Mouse (Mus musculus) neural tube, embryonic 15.5 days (tissue): Measurements from ENCODE around the gene Pnrc2. TPM values are rescaled to one million over a fixed set of nuclear protein-coding genes. Genes with fewer than 3 reads are reported as not detected.

Source experiments
- ATAC-seq: fragments of 200-750 bp; cut with Nextera tagmentation; 2 replicates; pipeline ENCODE4 v1.8.0; 2017; ENCODE audit warnings: mild to moderate bottlenecking, moderate TSS enrichment, moderate library complexity; ENCODE audit not compliant: low FRiP score
- H3K27ac ChIP-seq: fragments of 300-500 bp; sonication (generic); replicated peaks from 2 replicates; pipeline ENCODE4 v1.5.1; 2015; ENCODE audit warnings: mild to moderate bottlenecking, inconsistent platforms
- H3K27me3 ChIP-seq: fragments of 300-500 bp; sonication (generic); replicated peaks from 2 replicates; pipeline ENCODE4 v1.6.1; 2015; ENCODE audit warnings: inconsistent platforms
- H3K36me3 ChIP-seq: fragments of 300-500 bp; sonication (generic); 2 replicates; pipeline ENCODE4 v1.6.1; 2015; ENCODE audit warnings: inconsistent platforms
- H3K4me1 ChIP-seq: fragments of 300-500 bp; sonication (generic); 2 replicates; pipeline ENCODE4 v1.6.1; 2015; ENCODE audit warnings: inconsistent platforms
- H3K4me2 ChIP-seq: fragments of 300-500 bp; sonication (generic); 2 replicates; pipeline ENCODE4 v1.6.1; 2015; ENCODE audit warnings: inconsistent platforms, mild to moderate bottlenecking, moderate library complexity
- H3K4me3 ChIP-seq: fragments of 300-500 bp; sonication (generic); replicated peaks from 2 replicates; pipeline ENCODE4 v1.5.1; 2015; ENCODE audit warnings: mild to moderate bottlenecking, inconsistent platforms
- H3K9ac ChIP-seq: fragments of 300-500 bp; sonication (generic); replicated peaks from 2 replicates; pipeline ENCODE4 v1.6.1; 2015; ENCODE audit warnings: mild to moderate bottlenecking, inconsistent platforms
- H3K9me3 ChIP-seq: fragments of 300-500 bp; sonication (generic); replicated peaks from 2 replicates; pipeline ENCODE4 v1.6.1; 2016; ENCODE audit warnings: inconsistent platforms
- WGBS: fragments of 180-500 bp; shearing (Covaris S2); methylation state at CpG from one replicate; pipeline ENCODE4 v1.1.7; 2015; ENCODE audit warnings: mixed read lengths; 5-methylcytosine and 5-hydroxymethylcytosine counted together
- polyA plus RNA-seq: library from polyadenylated mRNA; unstranded; fragments of >200 nt; fragmentation: Nextera tagmentation; extraction: Ambion mirVana; gene quantifications from 2 replicates; pipeline ENCODE4 v1.2.1, GENCODE M21; 2015

Gene Pnrc2
- polyA plus RNA-seq, 1 experiment from 2014 or later: 82.1 TPM

DNA sequence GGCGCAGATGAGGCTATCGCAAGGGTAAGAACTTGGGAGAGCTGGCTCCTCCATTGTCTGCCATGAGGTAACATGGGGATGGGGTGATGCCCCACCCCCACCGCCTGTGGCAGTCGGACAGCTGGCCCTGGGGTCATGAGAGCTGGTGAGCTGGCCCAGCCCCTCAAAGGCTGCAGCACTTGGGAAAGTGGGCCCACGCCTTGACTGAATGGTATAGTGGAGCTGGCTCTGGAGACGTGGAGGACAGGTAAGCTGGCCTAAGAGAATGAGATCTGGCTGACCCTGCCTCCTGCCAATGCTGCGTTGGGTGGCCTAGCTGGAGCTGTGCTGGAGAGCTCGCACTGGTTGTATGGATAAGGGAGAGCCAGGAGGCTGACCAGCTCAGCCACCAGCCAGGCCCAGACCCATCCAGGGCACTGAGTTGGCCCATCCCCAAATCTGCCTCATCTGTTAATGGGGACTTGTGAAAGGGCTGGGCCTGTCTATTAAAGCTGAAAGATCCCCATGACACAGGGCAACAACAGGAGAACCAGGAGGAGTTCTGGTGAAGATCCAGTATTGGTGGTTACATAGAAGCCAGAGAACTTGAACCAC is 39.4 kb downstream of the Pnrc2 start:
- WGBS: 87% methylated on average over 8 of the region's 8 CpGs
- Histone ChIP-seq H3K9me3 (no peaks in the 10 kb centered on the region), H3K4me3 (no peak overlapping the region), H3K27me3 (no peaks in the 10 kb centered on the region), H3K9ac (no peak overlapping the region), H3K4me2 (no peak overlapping the region), H3K36me3 (no peaks in the 10 kb centered on the region), H3K4me1 (peaks cover 17% of the 10 kb centered on the region), H3K27ac (peak overlapping the region; percentile 79)
- no peak; the same call in 1 of the 2 replicates for ATAC-seq

DNA sequence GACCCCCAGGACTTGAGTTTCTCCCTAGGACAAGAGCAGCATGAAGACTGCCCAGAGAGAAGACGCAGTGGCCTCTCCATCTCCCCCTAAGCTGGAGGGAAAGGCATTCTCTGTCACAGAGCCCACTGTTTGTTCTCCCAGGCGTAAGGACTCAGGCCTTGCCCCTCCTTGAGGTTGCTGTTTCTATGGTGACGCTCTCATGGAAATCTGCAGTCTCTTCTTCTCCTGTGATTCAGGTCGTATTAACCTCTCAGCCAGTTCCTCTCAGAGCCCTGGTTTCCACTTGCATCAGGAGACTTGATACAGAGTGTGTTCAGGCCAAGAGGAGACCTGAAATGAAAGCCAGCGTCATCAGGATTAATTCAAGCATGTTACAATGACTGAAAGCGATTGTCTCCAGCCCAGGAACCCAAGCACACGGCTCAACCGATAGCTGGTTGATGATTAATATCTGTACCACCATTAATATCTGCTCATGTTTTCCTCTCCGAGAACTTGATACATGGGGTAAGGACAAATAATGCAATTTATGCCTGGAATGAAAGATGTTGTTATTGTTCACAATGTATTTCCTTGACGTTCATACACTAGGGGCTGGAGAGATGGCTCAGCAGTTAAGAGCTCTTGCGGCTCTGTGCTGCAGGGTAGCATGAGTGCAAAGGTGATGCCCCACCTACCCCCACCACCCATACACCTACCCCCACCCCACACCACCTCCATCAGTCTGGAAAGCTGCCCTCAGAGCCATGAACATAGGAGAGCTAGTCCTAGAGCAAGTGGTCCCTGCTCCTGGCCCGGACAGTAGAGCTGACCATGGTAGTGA is 40.1 kb downstream of the Pnrc2 start:
- H3K4me3 ChIP-seq: no peak overlapping the region
- peak overlapping the region; percentile 79 for H3K27ac ChIP-seq
- no peaks in the 10 kb centered on the region for H3K36me3 ChIP-seq
- H3K27me3 ChIP-seq: no peaks in the 10 kb centered on the region
- no peaks in the 10 kb centered on the region for H3K9me3 ChIP-seq
- peak; percentile 59; the same call in 1 of the 2 replicates for ATAC-seq
- H3K4me1 ChIP-seq: peaks cover 24% of the 10 kb centered on the region
- no peak overlapping the region for H3K9ac ChIP-seq
- peak overlapping the region; percentile 13; the same call in 1 of the 2 replicates for H3K4me2 ChIP-seq
- WGBS: 39% methylated on average over 12 of the region's 12 CpGs

DNA sequence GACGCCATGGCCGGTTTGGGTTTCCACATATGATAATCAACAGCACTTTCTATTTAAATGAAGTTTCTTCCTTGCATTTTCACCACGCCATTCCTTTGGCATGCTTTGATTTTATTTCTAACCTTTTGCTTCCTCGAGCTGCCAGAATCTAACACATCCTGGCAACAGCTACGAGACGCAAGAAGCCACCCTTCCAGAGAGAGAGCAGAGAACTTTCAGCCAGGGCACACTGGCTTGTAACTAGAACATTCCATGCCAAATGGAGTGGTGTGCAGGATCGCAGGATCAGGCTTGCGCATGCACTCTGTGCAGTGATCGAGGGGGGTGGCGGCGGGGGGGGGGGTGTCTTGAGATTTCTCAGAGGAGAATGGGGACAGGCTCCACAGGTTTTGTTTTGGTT is 41.6 kb downstream of the Pnrc2 start:
- Histone ChIP-seq H3K27ac (no peak overlapping the region; the same call in 1 of the 2 replicates), H3K9me3 (no peaks in the 10 kb centered on the region), H3K4me3 (no peak overlapping the region), H3K27me3 (no peaks in the 10 kb centered on the region), H3K4me2 (no peak overlapping the region), H3K4me1 (peaks cover 28% of the 10 kb centered on the region), H3K36me3 (no peaks in the 10 kb centered on the region), H3K9ac (no peak overlapping the region)
- WGBS: 73% methylated on average over 11 of the region's 11 CpGs
- ATAC-seq: no peak

DNA sequence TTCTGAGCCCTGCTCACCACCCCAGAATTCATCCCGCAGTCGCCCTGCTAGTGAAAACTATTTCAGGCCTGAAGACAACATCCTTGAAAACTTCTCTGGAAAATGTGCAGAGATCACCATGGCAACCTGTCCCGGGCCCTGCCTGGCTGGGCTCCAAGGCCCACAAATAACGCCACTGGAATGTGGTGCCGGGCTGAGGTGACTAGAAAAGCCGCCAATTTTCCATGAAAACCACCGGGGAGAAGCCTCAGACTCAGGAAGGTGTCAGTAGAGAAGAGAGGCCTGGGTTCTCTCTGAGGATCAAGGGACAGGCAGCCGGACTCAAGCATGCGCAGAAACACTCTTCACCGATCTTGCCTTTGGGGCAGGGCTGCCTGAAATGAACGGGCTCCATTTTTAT is 45.2 kb downstream of the Pnrc2 start:
- no peak overlapping the region for H3K4me3 ChIP-seq
- H3K36me3 ChIP-seq: no peaks in the 10 kb centered on the region
- peaks cover 21% of the 10 kb centered on the region for H3K4me1 ChIP-seq
- no peak overlapping the region for H3K9ac ChIP-seq
- H3K27ac ChIP-seq: peak overlapping the region; percentile 81
- WGBS: 15% methylated on average over 11 of the region's 11 CpGs
- H3K9me3 ChIP-seq: no peaks in the 10 kb centered on the region
- peak overlapping the region; percentile 32 for H3K4me2 ChIP-seq
- no peaks in the 10 kb centered on the region for H3K27me3 ChIP-seq
- ATAC-seq: no peak

DNA sequence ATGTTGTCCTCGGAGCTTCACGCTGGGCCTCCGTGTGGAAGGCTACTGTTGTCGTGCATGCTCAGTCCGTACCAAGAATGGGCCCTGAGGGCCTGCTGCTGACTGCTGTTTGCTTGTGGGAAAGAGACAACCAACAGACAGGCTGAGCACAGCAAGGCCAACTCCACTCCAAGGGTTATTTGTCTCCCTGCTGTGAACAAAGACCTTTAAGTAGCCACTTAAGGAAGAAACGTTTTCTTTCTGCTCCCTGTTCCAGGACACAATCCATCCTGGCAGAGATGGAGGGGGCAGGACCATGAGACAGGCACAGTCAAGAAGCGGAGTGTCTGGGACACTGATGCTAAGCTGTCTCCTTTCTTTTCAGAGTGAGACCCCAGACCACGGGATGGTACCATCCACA is 49.4 kb downstream of the Pnrc2 start:
- ATAC-seq: no peak
- H3K36me3 ChIP-seq: no peaks in the 10 kb centered on the region
- no peak overlapping the region for H3K27ac ChIP-seq
- H3K27me3 ChIP-seq: no peaks in the 10 kb centered on the region
- H3K9ac ChIP-seq: no peak overlapping the region
- WGBS: 40% methylated on average over 8 of the region's 8 CpGs
- no peak overlapping the region for H3K4me3 ChIP-seq
- H3K9me3 ChIP-seq: no peaks in the 10 kb centered on the region
- no peak overlapping the region for H3K4me2 ChIP-seq
- H3K4me1 ChIP-seq: peaks cover 14% of the 10 kb centered on the region

DNA sequence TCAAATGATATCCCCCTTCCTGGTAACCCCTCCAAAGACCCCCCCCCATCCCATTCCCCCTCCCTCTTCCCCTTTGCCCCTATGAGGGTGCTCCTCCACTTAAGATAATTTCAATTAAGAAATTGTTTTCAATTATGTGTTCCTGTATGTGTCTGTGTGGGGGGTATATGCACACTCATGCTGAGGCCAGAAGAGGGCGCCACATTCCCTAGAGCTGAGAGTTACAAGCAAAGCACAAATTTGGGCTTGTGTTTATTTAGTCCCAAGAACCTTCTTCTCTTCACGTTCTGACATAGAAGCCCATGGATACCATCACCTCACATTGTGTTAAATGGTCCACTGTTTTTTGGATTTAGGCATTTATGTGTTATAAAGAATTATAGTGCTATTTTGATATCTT is 50.4 kb downstream of the Pnrc2 start:
- WGBS: 72% methylated on average over 2 of the region's 2 CpGs
- no peak for ATAC-seq
- Histone ChIP-seq H3K4me3 (no peak overlapping the region), H3K27ac (no peak overlapping the region), H3K4me1 (peaks cover 4% of the 10 kb centered on the region), H3K4me2 (no peak overlapping the region), H3K36me3 (no peaks in the 10 kb centered on the region), H3K9me3 (no peaks in the 10 kb centered on the region), H3K9ac (no peak overlapping the region), H3K27me3 (no peaks in the 10 kb centered on the region)

DNA sequence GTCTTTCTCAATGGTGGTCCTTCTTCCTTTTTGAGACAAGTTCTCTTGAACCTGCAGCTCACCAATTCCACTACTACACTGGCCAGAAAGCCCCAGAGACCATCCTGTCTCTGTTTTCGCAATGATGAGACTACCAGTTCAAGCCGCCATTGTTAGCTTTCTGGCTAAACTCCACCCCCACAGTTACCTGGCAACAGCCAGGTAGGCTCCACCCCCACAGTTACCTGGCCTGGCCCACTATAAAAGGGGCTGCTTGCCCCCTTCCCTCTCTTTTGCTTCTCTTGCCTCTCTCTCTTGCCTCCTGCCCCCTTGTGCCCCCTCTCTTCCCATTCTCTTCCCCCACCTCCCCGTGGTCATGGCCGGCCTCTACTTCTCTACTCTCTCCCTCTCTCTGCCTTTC is 51.9 kb downstream of the Pnrc2 start:
- Histone ChIP-seq H3K4me2 (no peak overlapping the region), H3K36me3 (no peaks in the 10 kb centered on the region), H3K27me3 (no peaks in the 10 kb centered on the region), H3K9ac (no peak overlapping the region), H3K9me3 (no peaks in the 10 kb centered on the region), H3K27ac (no peak overlapping the region), H3K4me3 (no peak overlapping the region), H3K4me1 (0 out of 2 replicates have a peak, but pooled peaks cover 3% of the 10 kb centered on the region)
- 90% methylated on average over 4 of the region's 4 CpGs for WGBS
- no peak for ATAC-seq

Other genes with a start within 250 kb of the Pnrc2 start
- gene Ifnlr1, start 187.6 kb downstream of the Pnrc2 start, polyA plus RNA-seq: 0.46 and 0.47 TPM in 2 replicates
- gene Il22ra1, start 145.7 kb downstream of the Pnrc2 start, polyA plus RNA-seq: 0.51 TPM in 1 of 2 replicates, not detected in the other
- gene Myom3, start 114.1 kb downstream of the Pnrc2 start, polyA plus RNA-seq: 1.0 and 1.1 TPM in 2 replicates
- 157 and 178 TPM in 2 replicates for gene Srsf10, start 18.1 kb downstream of the Pnrc2 start, polyA plus RNA-seq
- 0.10 and 0.50 TPM in 2 replicates for gene Cnr2, start 21.5 kb upstream of the Pnrc2 start, polyA plus RNA-seq
- 68.6 and 71.5 TPM in 2 replicates for gene Fuca1, start 46.9 kb upstream of the Pnrc2 start, polyA plus RNA-seq
- 68.2 and 68.9 TPM in 2 replicates for gene Hmgcl, start 72.6 kb upstream of the Pnrc2 start, polyA plus RNA-seq
- 47.7 and 53.5 TPM in 2 replicates for gene Gale, start 89.9 kb upstream of the Pnrc2 start, polyA plus RNA-seq
- 200 and 211 TPM in 2 replicates for gene Lypla2, start 98.8 kb upstream of the Pnrc2 start, polyA plus RNA-seq
- gene Pithd1, start 113.4 kb upstream of the Pnrc2 start, polyA plus RNA-seq: 71.9 and 94.0 TPM in 2 replicates
- gene Eloa, start 147.9 kb upstream of the Pnrc2 start, polyA plus RNA-seq: 23.3 and 28.7 TPM in 2 replicates
- gene Rpl11, start 179.6 kb upstream of the Pnrc2 start, polyA plus RNA-seq: 281 and 320 TPM in 2 replicates